Mouse (Mus musculus) spleen, adult 2 months (tissue): Measurements from ENCODE around the gene Faf1.

Source experiments
- CTCF ChIP-seq: fragments of 200-500 bp; IDR thresholded peaks from 2 replicates; pipeline ENCODE4 v1.5.1; 2011; ENCODE audit warnings: mild to moderate bottlenecking, inconsistent platforms; ENCODE audit not compliant: insufficient read depth, insufficient read length, insufficient replicate concordance; ENCODE audit errors: extremely low read depth
- POLR2A ChIP-seq: fragments of 200-500 bp; IDR thresholded peaks from 2 replicates; pipeline ENCODE4 v1.6.1; 2011; ENCODE audit warnings: low read depth, low read length, inconsistent platforms

DNA sequence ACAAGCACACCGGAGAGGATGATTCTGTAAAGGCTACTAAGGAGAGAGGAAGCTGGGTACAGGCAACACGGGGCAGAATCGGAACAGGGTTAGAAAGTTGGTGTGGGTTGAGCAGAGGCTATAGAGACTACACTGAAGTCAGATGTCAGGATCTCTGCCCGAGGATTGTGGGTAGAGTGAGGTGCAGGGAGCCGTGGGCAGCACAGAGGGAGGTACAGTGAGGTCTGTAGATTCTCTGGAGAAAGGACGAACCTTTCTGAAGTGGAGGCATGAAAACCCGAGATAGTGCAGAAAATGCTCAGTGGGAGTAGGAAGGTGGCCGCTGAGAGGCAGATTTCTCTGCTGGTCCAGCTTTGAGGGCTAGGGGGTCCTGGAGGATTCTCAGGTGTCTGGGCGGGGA lies 309.9 kb downstream of the Faf1 start:
- TF ChIP-seq CTCF (no peak), POLR2A (no peak)
